Mouse (Mus musculus): ENCODE measurements at regions not wholly inside any gene's neighbourhood (a gene's known extent, or its start where the extent isn't known, plus 50 kb on each side); places are given as distances from the start of the nearest gene placed in this dataset.

DNA sequence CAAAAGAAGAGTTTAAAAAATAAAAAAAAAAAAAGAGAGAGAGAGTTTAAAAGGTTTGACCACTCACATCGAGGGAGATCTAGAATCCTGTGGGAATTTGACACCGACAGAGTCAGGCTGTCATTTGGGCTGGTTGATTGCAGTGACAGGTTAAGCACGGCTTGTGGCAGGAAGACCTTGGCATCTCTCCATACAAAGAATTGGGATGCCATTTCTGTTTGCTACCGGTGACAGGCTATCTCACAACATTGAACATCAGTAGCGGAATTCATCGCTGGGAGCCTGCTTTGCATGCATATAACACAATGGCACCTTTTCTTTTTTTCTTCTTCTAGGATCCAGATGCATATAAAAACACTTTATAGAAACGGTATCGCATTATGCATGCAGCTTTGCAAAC, 53.7 kb upstream of the Gm26657 start:
- Histone ChIP-seq H3K9me3 (ENCODE audit: control insufficient read depth) (no peaks in the 10 kb centered on the region), H3K4me1 (replicated peaks; ENCODE audit: control insufficient read depth, insufficient read depth, low read length) (no peaks in the 10 kb centered on the region), H3K4me2 (replicated peaks; ENCODE audit: low read depth) (no peak overlapping the region), H3K4me3 (ENCODE audit: low read depth, low read length) (no peak overlapping the region), H3K27me3 (replicated peaks; ENCODE audit: control insufficient read depth, insufficient read depth, low read length) (no peaks in the 10 kb centered on the region), H3K36me3 (ENCODE audit: control insufficient read depth, insufficient read depth) (no peaks in the 10 kb centered on the region), H3K9ac (ENCODE audit: low read depth, low read length) (no peak overlapping the region), H3K27ac (ENCODE audit: low read depth, low read length) (no peak overlapping the region)
- ATAC-seq: no peak
- TF ChIP-seq CTCF (IDR thresholded peaks at IDR 0.05; ENCODE audit: low read depth): no peak
- 71% methylated on average over 8 of the region's 8 CpGs for WGBS

DNA sequence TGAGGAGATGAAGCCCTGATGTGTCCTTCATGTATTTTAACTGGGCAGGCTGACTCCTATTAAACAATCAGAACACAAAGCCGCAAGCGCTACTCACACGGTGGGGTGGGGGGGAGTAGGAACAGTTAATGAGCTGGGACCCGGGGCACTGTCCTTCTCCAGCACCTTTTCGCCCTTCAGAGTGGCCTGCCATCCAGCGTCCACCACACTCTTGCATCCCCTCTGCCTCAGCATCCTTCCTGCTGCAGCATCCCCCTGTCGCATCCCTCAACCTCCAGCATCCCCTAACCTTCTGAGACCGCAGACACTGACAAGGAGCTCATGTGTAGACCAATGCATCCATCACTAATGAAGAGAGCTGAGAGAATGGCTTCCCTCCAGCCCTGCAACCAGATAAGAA, 54.2 kb upstream of the Gm26657 start:
- Histone ChIP-seq H3K4me2 (replicated peaks; ENCODE audit: low read depth) (no peak overlapping the region), H3K4me3 (ENCODE audit: low read depth, low read length) (no peak overlapping the region), H3K27me3 (replicated peaks; ENCODE audit: control insufficient read depth, insufficient read depth, low read length) (no peaks in the 10 kb centered on the region), H3K4me1 (replicated peaks; ENCODE audit: control insufficient read depth, insufficient read depth, low read length) (no peaks in the 10 kb centered on the region), H3K27ac (ENCODE audit: low read depth, low read length) (no peak overlapping the region), H3K9ac (ENCODE audit: low read depth, low read length) (no peak overlapping the region), H3K36me3 (ENCODE audit: control insufficient read depth, insufficient read depth) (no peaks in the 10 kb centered on the region), H3K9me3 (ENCODE audit: control insufficient read depth) (no peaks in the 10 kb centered on the region)
- WGBS: 62% methylated on average over 8 of the region's 8 CpGs
- no peak for TF ChIP-seq CTCF (IDR thresholded peaks at IDR 0.05; ENCODE audit: low read depth)
- ATAC-seq: no peak

DNA sequence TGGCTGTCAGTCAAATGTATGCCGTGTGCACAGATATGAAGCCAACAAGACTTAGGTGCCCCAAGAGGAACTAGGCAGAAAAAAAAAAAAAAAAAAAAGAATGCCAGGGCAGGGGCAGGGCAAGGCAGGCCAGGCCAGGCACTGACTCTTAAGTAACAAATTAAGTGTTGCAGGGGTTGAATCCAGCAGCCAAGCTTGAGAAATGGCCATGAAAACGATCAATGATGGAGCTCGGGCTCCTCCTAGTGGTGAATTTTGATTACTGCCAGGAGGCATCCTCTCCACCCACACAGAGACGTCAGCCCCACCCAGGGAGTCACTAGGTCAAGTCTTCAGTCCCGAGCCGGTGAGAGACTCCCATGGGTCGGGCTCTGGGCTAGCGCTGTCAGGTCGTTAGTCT, 54.7 kb upstream of the Gm26657 start:
- peak; percentile 47; the same call in 1 of the 2 replicates for ATAC-seq
- H3K9ac ChIP-seq (ENCODE audit: low read depth, low read length): no peak overlapping the region
- peak; percentile 88 for TF ChIP-seq CTCF (IDR thresholded peaks at IDR 0.05; ENCODE audit: low read depth)
- H3K27me3 ChIP-seq (replicated peaks; ENCODE audit: control insufficient read depth, insufficient read depth, low read length): no peaks in the 10 kb centered on the region
- H3K9me3 ChIP-seq (ENCODE audit: control insufficient read depth): no peaks in the 10 kb centered on the region
- no peak overlapping the region for H3K4me2 ChIP-seq (replicated peaks; ENCODE audit: low read depth)
- no peaks in the 10 kb centered on the region for H3K4me1 ChIP-seq (replicated peaks; ENCODE audit: control insufficient read depth, insufficient read depth, low read length)
- no peaks in the 10 kb centered on the region for H3K36me3 ChIP-seq (ENCODE audit: control insufficient read depth, insufficient read depth)
- no peak overlapping the region for H3K27ac ChIP-seq (ENCODE audit: low read depth, low read length)
- H3K4me3 ChIP-seq (ENCODE audit: low read depth, low read length): no peak overlapping the region
- 6% methylated on average over 9 of the region's 9 CpGs for WGBS

DNA sequence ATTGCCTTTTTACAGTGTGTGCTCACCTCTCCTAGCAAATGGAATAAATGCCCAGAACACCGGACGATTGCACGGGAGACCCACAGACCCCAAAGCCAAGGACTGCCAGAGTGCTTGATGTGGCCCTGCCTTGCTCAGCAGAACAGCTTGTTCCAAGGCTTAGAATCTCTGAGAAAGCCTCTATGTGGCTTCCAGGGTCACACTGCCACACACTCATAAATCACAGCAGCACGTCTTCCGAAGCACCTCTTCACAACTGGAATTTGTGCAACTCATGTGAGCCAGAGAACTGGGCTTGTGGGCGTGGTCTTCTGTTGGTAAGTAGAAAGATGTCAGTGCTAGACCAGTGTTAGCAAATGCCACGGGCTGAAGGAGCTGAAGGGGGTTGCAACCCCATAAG, 55.8 kb upstream of the Gm26657 start:
- Histone ChIP-seq H3K4me1 (replicated peaks; ENCODE audit: control insufficient read depth, insufficient read depth, low read length) (no peaks in the 10 kb centered on the region), H3K27ac (ENCODE audit: low read depth, low read length) (no peak overlapping the region), H3K9me3 (ENCODE audit: control insufficient read depth) (no peaks in the 10 kb centered on the region), H3K4me3 (ENCODE audit: low read depth, low read length) (no peak overlapping the region), H3K9ac (ENCODE audit: low read depth, low read length) (no peak overlapping the region), H3K4me2 (replicated peaks; ENCODE audit: low read depth) (no peak overlapping the region), H3K36me3 (ENCODE audit: control insufficient read depth, insufficient read depth) (no peaks in the 10 kb centered on the region), H3K27me3 (replicated peaks; ENCODE audit: control insufficient read depth, insufficient read depth, low read length) (no peaks in the 10 kb centered on the region)
- no peak for ATAC-seq
- TF ChIP-seq CTCF (IDR thresholded peaks at IDR 0.05; ENCODE audit: low read depth): no peak
- 83% methylated on average over 7 of the region's 7 CpGs for WGBS

DNA sequence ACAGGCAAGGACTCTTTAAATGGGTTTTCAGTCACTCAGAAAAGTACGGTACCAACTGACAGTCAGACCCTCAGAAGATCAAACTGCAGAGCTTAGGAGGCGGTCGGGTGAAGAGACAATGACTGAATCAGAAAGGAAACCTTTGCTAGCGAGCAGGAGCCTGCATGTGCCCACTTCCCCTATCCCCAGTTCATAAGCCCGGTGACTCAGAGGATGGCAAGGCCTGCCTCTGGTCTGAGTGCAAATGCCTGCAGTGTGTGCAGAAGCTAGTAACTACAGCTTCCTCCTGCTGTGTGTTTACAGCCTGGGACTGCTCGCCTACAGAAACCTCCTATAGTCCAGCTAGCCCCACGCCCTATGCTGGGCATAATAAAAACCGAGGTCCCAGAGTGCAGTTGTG, 58.7 kb upstream of the Gm26657 start:
- Histone ChIP-seq H3K27me3 (replicated peaks; ENCODE audit: control insufficient read depth, insufficient read depth, low read length) (no peaks in the 10 kb centered on the region), H3K9ac (ENCODE audit: low read depth, low read length) (no peak overlapping the region), H3K27ac (ENCODE audit: low read depth, low read length) (no peak overlapping the region), H3K4me1 (replicated peaks; ENCODE audit: control insufficient read depth, insufficient read depth, low read length) (no peaks in the 10 kb centered on the region), H3K4me2 (replicated peaks; ENCODE audit: low read depth) (no peak overlapping the region), H3K4me3 (ENCODE audit: low read depth, low read length) (no peak overlapping the region), H3K36me3 (ENCODE audit: control insufficient read depth, insufficient read depth) (no peaks in the 10 kb centered on the region), H3K9me3 (ENCODE audit: control insufficient read depth) (no peaks in the 10 kb centered on the region)
- ATAC-seq: no peak
- 57% methylated on average over 8 of the region's 8 CpGs for WGBS
- TF ChIP-seq CTCF (IDR thresholded peaks at IDR 0.05; ENCODE audit: low read depth): no peak

DNA sequence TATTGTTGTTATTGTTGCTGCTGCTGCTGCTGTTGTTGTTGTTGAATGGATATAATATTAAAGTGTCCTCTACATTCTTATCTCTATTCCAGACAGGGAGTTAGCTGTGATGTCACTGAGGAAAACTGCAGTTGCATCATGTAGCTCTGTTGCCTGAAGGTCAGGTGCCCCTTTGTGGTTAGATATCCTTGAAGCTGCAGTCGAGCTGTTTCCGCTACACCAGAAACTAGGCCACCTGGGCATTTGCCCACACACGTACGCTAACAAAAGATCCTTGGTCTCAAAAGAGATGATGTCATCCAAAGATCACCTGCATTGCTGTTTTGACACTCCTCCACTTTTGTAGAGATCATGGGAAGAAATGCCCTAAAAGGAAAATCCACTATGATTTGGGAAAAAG, 66.0 kb upstream of the Gm26657 start:
- H3K4me2 ChIP-seq (replicated peaks; ENCODE audit: low read depth): no peak overlapping the region
- H3K27me3 ChIP-seq (replicated peaks; ENCODE audit: control insufficient read depth, insufficient read depth, low read length): no peaks in the 10 kb centered on the region
- H3K27ac ChIP-seq (ENCODE audit: low read depth, low read length): no peak overlapping the region
- no peak for ATAC-seq
- H3K9me3 ChIP-seq (ENCODE audit: control insufficient read depth): no peaks in the 10 kb centered on the region
- no peak overlapping the region for H3K9ac ChIP-seq (ENCODE audit: low read depth, low read length)
- H3K4me1 ChIP-seq (replicated peaks; ENCODE audit: control insufficient read depth, insufficient read depth, low read length): no peaks in the 10 kb centered on the region
- no peaks in the 10 kb centered on the region for H3K36me3 ChIP-seq (ENCODE audit: control insufficient read depth, insufficient read depth)
- 89% methylated on average over 4 of the region's 4 CpGs for WGBS
- no peak for TF ChIP-seq CTCF (IDR thresholded peaks at IDR 0.05; ENCODE audit: low read depth)
- no peak overlapping the region for H3K4me3 ChIP-seq (ENCODE audit: low read depth, low read length)

DNA sequence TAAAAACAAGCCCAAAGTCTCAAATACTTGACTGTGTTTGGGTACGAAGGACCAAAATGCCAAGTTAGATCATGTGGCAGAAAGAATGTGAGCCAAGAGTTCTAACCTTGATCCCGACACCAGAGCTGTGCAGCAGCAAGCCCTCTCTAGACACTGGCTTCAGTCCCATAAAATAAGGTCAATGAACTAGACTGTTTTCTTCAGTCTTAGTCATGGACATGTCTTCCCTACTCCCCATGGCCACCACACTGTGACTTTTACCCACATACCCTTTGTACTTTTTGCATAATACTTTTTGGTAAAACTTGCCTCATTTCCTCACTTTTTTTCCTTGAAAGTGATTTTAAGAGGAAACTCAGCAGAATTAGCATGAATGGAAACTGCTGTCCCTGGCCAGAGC, 74.9 kb upstream of the Gm26657 start:
- WGBS: 83% methylated on average over 2 of the region's 2 CpGs
- H3K9ac ChIP-seq (ENCODE audit: low read depth, low read length): no peak overlapping the region
- H3K4me3 ChIP-seq (ENCODE audit: low read depth, low read length): no peak overlapping the region

More for the DNA sequence above, 74.9 kb upstream of the Gm26657 start:
- no peaks in the 10 kb centered on the region for H3K9me3 ChIP-seq (ENCODE audit: control insufficient read depth)
- no peak for ATAC-seq
- H3K4me1 ChIP-seq (replicated peaks; ENCODE audit: control insufficient read depth, insufficient read depth, low read length): no peaks in the 10 kb centered on the region
- H3K4me2 ChIP-seq (replicated peaks; ENCODE audit: low read depth): no peak overlapping the region
- H3K36me3 ChIP-seq (ENCODE audit: control insufficient read depth, insufficient read depth): no peaks in the 10 kb centered on the region
- H3K27ac ChIP-seq (ENCODE audit: low read depth, low read length): no peak overlapping the region
- no peak for TF ChIP-seq CTCF (IDR thresholded peaks at IDR 0.05; ENCODE audit: low read depth)
- no peaks in the 10 kb centered on the region for H3K27me3 ChIP-seq (replicated peaks; ENCODE audit: control insufficient read depth, insufficient read depth, low read length)

All from intestine, postnatal 0 days (tissue).